Mouse (Mus musculus): Measurements from ENCODE around the gene Xpr1. TPM values are rescaled to one million over a fixed set of nuclear protein-coding genes. Genes with fewer than 3 reads are reported as not detected.
A peak's percentile ranks its signal among the peaks of the same experiment; 100 is the strongest.

Gene Xpr1
- polyA plus RNA-seq, 1 experiment from 2014 or later: 7.5 TPM

GRCm38 (mm10) chr1:155439551-155439950, 22.3 kb upstream of the Xpr1 start:
- 43% methylated on average over 7 of the region's 7 CpGs for WGBS
- no peak overlapping the region for H3K9ac ChIP-seq (ENCODE audit: low read length)
- no peaks in the 10 kb centered on the region for H3K36me3 ChIP-seq (ENCODE audit: control insufficient read depth, insufficient read depth, low read length)
- H3K27ac ChIP-seq (ENCODE audit: low read length): no peak overlapping the region
- H3K27me3 ChIP-seq (ENCODE audit: control insufficient read depth, insufficient read depth, low read depth, low read length): no peaks in the 10 kb centered on the region
- H3K4me3 ChIP-seq (ENCODE audit: low read length): no peak overlapping the region
- no peak overlapping the region for H3K4me2 ChIP-seq (ENCODE audit: low read depth, low read length)
- ATAC-seq (ENCODE audit: low read depth): no peak
- no peaks in the 10 kb centered on the region for H3K9me3 ChIP-seq (ENCODE audit: control insufficient read depth, low read length)
- H3K4me1 ChIP-seq (replicated peaks; ENCODE audit: control insufficient read depth, insufficient read depth, low read length): no peaks in the 10 kb centered on the region

GRCm38 (mm10) chr1:155438525-155438924, 21.3 kb upstream of the Xpr1 start:
- Histone ChIP-seq H3K4me2 (ENCODE audit: low read depth, low read length) (no peak overlapping the region), H3K36me3 (ENCODE audit: control insufficient read depth, insufficient read depth, low read length) (no peaks in the 10 kb centered on the region), H3K27ac (ENCODE audit: low read length) (peak overlapping the region; percentile 43; the same call in 1 of the 2 replicates), H3K4me1 (replicated peaks; ENCODE audit: control insufficient read depth, insufficient read depth, low read length) (no peaks in the 10 kb centered on the region), H3K9ac (ENCODE audit: low read length) (no peak overlapping the region), H3K9me3 (ENCODE audit: control insufficient read depth, low read length) (no peaks in the 10 kb centered on the region), H3K4me3 (ENCODE audit: low read length) (no peak overlapping the region), H3K27me3 (ENCODE audit: control insufficient read depth, insufficient read depth, low read depth, low read length) (no peaks in the 10 kb centered on the region)
- 28% methylated on average over 3 of the region's 3 CpGs for WGBS
- ATAC-seq (ENCODE audit: low read depth): peak; percentile 51

- Histone ChIP-seq H3K27ac (ENCODE audit: low read length) (no peak overlapping the region), H3K36me3 (ENCODE audit: control insufficient read depth, insufficient read depth, low read length) (no peaks in the 10 kb centered on the region), H3K4me3 (ENCODE audit: low read length) (no peak overlapping the region), H3K9me3 (ENCODE audit: control insufficient read depth, low read length) (no peaks in the 10 kb centered on the region), H3K4me2 (ENCODE audit: low read depth, low read length) (no peak overlapping the region), H3K9ac (ENCODE audit: low read length) (no peak overlapping the region), H3K4me1 (replicated peaks; ENCODE audit: control insufficient read depth, insufficient read depth, low read length) (no peaks in the 10 kb centered on the region), H3K27me3 (ENCODE audit: control insufficient read depth, insufficient read depth, low read depth, low read length) (no peaks in the 10 kb centered on the region)
- ATAC-seq (ENCODE audit: low read depth): no peak
- WGBS: 80% methylated on average over 7 of the region's 7 CpGs
Measured at GRCm38 (mm10) chr1:155429304-155429703, 12.1 kb upstream of the Xpr1 start.

- Histone ChIP-seq H3K4me1 (replicated peaks; ENCODE audit: control insufficient read depth, insufficient read depth, low read length) (no peaks in the 10 kb centered on the region), H3K4me3 (ENCODE audit: low read length) (no peak overlapping the region), H3K27ac (ENCODE audit: low read length) (no peak overlapping the region), H3K27me3 (ENCODE audit: control insufficient read depth, insufficient read depth, low read depth, low read length) (no peaks in the 10 kb centered on the region), H3K4me2 (ENCODE audit: low read depth, low read length) (no peak overlapping the region), H3K9ac (ENCODE audit: low read length) (no peak overlapping the region), H3K36me3 (ENCODE audit: control insufficient read depth, insufficient read depth, low read length) (no peaks in the 10 kb centered on the region), H3K9me3 (ENCODE audit: control insufficient read depth, low read length) (no peaks in the 10 kb centered on the region)
- ATAC-seq (ENCODE audit: low read depth): no peak
- WGBS: 65% methylated on average over 6 of the region's 6 CpGs
Measured at GRCm38 (mm10) chr1:155427126-155427865, 10.1 kb upstream of the Xpr1 start.

GRCm38 (mm10) chr1:155425743-155426315, 8.6 kb upstream of the Xpr1 start:
- Histone ChIP-seq H3K4me3 (ENCODE audit: low read length) (no peak overlapping the region), H3K27me3 (ENCODE audit: control insufficient read depth, insufficient read depth, low read depth, low read length) (no peaks in the 10 kb centered on the region), H3K27ac (ENCODE audit: low read length) (no peak overlapping the region), H3K4me2 (ENCODE audit: low read depth, low read length) (no peak overlapping the region), H3K9ac (ENCODE audit: low read length) (no peak overlapping the region), H3K36me3 (ENCODE audit: control insufficient read depth, insufficient read depth, low read length) (no peaks in the 10 kb centered on the region), H3K4me1 (replicated peaks; ENCODE audit: control insufficient read depth, insufficient read depth, low read length) (no peaks in the 10 kb centered on the region), H3K9me3 (ENCODE audit: control insufficient read depth, low read length) (no peaks in the 10 kb centered on the region)
- no peak for ATAC-seq (ENCODE audit: low read depth)
- 45% methylated on average over 6 of the region's 6 CpGs for whole genome bisulfite sequencing

GRCm38 (mm10) chr1:155425285-155425684, 8.1 kb upstream of the Xpr1 start:
- no peak overlapping the region for H3K27ac ChIP-seq (ENCODE audit: low read length)
- no peaks in the 10 kb centered on the region for H3K27me3 ChIP-seq (ENCODE audit: control insufficient read depth, insufficient read depth, low read depth, low read length)
- H3K9me3 ChIP-seq (ENCODE audit: control insufficient read depth, low read length): no peaks in the 10 kb centered on the region
- H3K4me3 ChIP-seq (ENCODE audit: low read length): no peak overlapping the region
- 78% methylated on average over 5 of the region's 5 CpGs for WGBS
- ATAC-seq (ENCODE audit: low read depth): no peak
- no peak overlapping the region for H3K9ac ChIP-seq (ENCODE audit: low read length)
- H3K4me2 ChIP-seq (ENCODE audit: low read depth, low read length): no peak overlapping the region
- no peaks in the 10 kb centered on the region for H3K4me1 ChIP-seq (replicated peaks; ENCODE audit: control insufficient read depth, insufficient read depth, low read length)
- no peaks in the 10 kb centered on the region for H3K36me3 ChIP-seq (ENCODE audit: control insufficient read depth, insufficient read depth, low read length)

- H3K9ac ChIP-seq (ENCODE audit: low read length): no peak overlapping the region
- H3K4me3 ChIP-seq (ENCODE audit: low read length): no peak overlapping the region
- H3K27ac ChIP-seq (ENCODE audit: low read length): no peak overlapping the region
- no peaks in the 10 kb centered on the region for H3K9me3 ChIP-seq (ENCODE audit: control insufficient read depth, low read length)
- no peaks in the 10 kb centered on the region for H3K36me3 ChIP-seq (ENCODE audit: control insufficient read depth, insufficient read depth, low read length)
- WGBS: 62% methylated on average over 4 of the region's 4 CpGs
- ATAC-seq (ENCODE audit: low read depth): no peak
- H3K4me2 ChIP-seq (ENCODE audit: low read depth, low read length): no peak overlapping the region
- H3K27me3 ChIP-seq (ENCODE audit: control insufficient read depth, insufficient read depth, low read depth, low read length): no peaks in the 10 kb centered on the region
- no peaks in the 10 kb centered on the region for H3K4me1 ChIP-seq (replicated peaks; ENCODE audit: control insufficient read depth, insufficient read depth, low read length)
Measured at GRCm38 (mm10) chr1:155423801-155424200, 6.6 kb upstream of the Xpr1 start.

GRCm38 (mm10) chr1:155422022-155422421, 4.8 kb upstream of the Xpr1 start:
- no peaks in the 10 kb centered on the region for H3K4me1 ChIP-seq (replicated peaks; ENCODE audit: control insufficient read depth, insufficient read depth, low read length)
- H3K4me3 ChIP-seq (ENCODE audit: low read length): no peak overlapping the region
- WGBS: 78% methylated on average over 7 of the region's 7 CpGs
- ATAC-seq (ENCODE audit: low read depth): no peak
- H3K27ac ChIP-seq (ENCODE audit: low read length): no peak overlapping the region
- no peak overlapping the region for H3K9ac ChIP-seq (ENCODE audit: low read length)
- no peaks in the 10 kb centered on the region for H3K36me3 ChIP-seq (ENCODE audit: control insufficient read depth, insufficient read depth, low read length)
- no peak overlapping the region for H3K4me2 ChIP-seq (ENCODE audit: low read depth, low read length)
- H3K9me3 ChIP-seq (ENCODE audit: control insufficient read depth, low read length): no peaks in the 10 kb centered on the region
- H3K27me3 ChIP-seq (ENCODE audit: control insufficient read depth, insufficient read depth, low read depth, low read length): no peaks in the 10 kb centered on the region

GRCm38 (mm10) chr1:155416147-155416700, 991 bp downstream of the Xpr1 start:
- peak overlapping the region; percentile 70 for H3K27ac ChIP-seq (ENCODE audit: low read length)
- 5% methylated on average over 6 of the region's 6 CpGs for WGBS

More at GRCm38 (mm10) chr1:155416147-155416700, 991 bp downstream of the Xpr1 start:
- no peaks in the 10 kb centered on the region for H3K9me3 ChIP-seq (ENCODE audit: control insufficient read depth, low read length)
- no peak for ATAC-seq (ENCODE audit: low read depth)
- peak overlapping the region; percentile 87 for H3K4me2 ChIP-seq (ENCODE audit: low read depth, low read length)
- H3K9ac ChIP-seq (ENCODE audit: low read length): peak overlapping the region; percentile 78
- H3K36me3 ChIP-seq (ENCODE audit: control insufficient read depth, insufficient read depth, low read length): no peaks in the 10 kb centered on the region
- peaks cover 2% of the 10 kb centered on the region for H3K4me1 ChIP-seq (replicated peaks; ENCODE audit: control insufficient read depth, insufficient read depth, low read length)
- peak overlapping the region; percentile 95 for H3K4me3 ChIP-seq (ENCODE audit: low read length)
- no peaks in the 10 kb centered on the region for H3K27me3 ChIP-seq (ENCODE audit: control insufficient read depth, insufficient read depth, low read depth, low read length)

All from lung, embryonic 16.5 days (tissue).